Mouse (Mus musculus) frontal cortex, postnatal 14 days (tissue): ENCODE results near the gene Fbxw8.

Experiments
- DNase-seq, 2 experiments: peaks; one replicate each; pipeline ENCODE4 v3.0.0; 2022; ENCODE audit warnings: low spot score in 2 of 2

Gene Fbxw8

DNA sequence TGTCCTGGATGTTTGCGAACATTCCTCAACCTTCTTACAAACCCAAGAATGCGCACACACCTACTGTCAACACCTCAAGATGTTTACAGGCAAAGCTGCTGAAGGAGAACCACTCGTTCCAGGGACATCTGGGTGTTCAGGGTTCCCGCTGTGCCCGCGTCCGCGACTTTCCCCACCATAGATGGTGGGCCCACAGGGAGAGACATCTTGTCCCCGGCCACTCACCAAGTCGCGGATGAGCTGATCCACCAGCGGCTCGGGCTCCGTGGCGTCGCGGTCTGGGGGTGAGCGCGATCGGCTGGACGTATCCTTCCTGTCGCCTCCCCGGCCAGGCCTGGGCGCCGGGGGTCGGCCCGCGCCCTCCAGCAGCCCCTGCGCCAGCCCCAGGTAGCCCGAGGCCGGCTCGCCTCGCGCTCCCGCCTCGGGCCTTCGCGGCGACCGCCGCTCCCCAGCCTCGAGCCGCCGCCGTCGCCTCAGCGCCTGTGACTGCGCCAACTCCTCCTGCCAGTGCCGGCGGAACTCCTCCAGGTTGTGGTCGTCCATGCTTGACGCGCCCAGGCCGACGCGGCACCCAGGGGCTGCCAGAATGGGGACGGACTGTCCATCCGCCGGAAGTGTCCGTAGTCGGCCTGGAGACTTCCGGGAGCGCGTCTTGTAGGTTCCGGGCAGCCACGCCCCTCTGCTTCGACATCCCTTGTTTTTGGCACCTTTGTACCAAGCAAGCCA lies at the start of gene Fbxw8:
TSS of gene Fbxw8 (minus strand) at position 626 of the 726 bp plus-strand sequence.
- peak; percentile 72 to 80 for DNase-seq

GRCm38 (mm10) chr5:118204675-118205440 lies 49.6 kb upstream of the Fbxw8 start:
- no peak for DNase-seq

DNA sequence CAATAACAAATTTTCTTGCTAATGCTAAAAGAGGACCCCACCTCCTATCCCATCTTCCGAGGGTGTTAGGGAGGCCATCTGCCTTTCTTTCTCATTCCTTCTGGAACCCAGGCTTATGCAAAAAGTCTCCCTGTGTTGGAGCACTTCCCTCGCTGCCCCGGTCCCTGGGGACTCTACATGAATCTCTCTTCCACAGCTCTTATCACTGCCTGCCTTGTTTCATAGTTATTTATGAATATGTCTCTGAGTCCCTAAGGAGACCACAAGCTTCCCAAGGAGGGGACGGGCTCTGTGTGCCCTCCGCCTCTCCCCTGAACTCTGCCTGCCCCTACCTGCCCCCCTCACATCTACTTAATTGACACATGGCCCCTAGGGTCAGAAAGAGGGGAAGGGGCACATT lies 44.4 kb upstream of the Fbxw8 start:
- DNase-seq, result no peak

DNA sequence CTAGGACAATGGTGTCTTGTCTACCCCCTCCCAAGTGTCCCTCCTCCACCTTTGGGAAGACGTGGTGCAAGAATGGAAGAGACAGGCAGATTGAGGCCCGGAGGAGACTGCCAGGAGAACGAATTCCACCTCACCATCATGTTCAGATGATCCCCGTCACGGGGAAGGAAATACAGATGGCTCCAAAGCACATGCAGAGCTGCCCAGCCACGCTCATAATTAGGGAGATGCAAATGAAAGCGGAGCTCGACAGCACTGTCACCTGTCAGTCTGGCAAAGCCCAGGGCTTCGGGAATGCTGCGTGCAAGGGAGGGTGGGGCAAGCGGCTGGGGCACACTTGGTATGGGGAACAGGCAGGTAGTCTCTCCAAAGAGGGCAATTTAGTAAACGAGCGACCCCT lies 42.2 kb upstream of the Fbxw8 start:
- DNase-seq, result no peak

DNA sequence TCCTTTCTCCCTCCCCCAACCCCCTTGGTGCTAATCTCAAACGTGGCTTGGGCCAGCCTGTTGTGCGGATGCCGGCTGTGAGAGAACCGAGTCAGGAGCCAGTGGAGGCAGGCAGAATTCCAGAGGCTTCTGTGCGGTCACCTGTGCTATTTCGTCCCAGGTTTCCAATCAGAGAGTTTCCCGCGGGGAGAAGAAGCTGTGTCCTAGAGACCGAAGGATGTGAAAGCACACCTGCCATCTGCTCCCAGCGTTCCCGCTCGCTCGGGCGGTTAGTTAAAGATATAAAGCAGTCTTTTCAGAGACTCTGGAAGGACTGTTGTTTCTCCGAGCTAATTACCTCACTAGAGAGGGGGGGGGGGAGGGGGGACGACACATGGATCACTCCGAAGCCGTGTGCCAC lies 37.0 kb upstream of the Fbxw8 start:
- DNase-seq, result no peak

- no peak for DNase-seq
Observed at GRCm38 (mm10) chr5:118190491-118190890, 35.2 kb upstream of the Fbxw8 start.

- DNase-seq, result no peak
Observed at GRCm38 (mm10) chr5:118188356-118188755, 33.1 kb upstream of the Fbxw8 start.

DNA sequence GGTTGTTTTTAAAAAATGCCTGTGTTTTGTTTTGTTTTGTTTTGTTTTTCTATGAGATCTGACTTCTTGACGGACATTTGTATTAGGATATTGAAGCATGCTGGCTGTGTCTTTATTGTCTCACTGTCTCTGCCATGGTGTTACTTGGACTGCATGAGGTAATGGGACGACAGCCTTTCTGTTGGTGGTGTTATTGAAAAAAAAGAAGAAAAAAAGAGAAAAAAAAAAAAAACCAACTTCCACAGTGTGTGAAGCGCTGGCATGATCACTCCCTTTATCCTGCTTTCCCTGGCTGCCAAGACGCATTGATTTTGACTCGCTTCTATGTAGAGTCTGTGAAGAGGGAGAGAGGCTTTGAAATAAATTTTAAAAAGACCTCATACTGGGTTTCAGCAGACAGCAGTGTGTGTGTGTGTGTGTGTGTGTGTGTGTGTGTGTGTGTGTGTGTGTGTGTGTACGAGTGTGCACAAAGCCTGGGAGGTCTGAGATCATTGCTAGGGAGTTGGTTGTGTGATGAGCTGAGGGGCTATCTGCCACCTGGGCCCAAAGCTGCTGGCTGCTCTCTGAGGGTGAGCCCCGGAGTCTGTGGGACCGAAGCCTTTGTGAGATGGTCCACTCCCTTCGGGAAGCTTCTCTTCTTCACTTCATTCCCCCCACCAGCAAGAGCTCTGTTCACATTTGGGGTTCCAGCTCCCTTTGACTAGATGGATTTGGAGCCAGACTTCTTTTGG lies 31.8 kb upstream of the Fbxw8 start:
- DNase-seq, result no peak

GRCm38 (mm10) chr5:118177640-118178039 lies 22.4 kb upstream of the Fbxw8 start:
- DNase-seq, result no peak

DNA sequence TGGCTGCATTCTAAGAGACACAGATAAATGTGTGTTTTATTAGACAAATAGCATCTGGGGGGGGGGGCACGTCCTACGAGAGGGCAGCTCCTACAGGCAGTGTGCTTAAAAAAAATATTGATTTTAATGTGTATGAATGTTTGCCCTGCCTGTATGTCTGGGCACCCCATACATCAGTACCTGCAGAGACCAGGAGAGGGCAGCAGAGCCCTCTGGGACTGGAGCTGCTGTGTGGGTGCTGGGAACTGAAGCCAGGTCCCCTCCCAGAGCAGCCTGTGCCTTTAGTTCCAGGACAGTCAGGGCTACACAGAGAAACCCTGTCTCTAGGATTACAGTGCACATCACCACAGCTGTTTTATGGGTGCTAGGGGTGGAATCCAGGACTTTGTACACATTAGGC lies 19.9 kb upstream of the Fbxw8 start:
- DNase-seq, result no peak

GRCm38 (mm10) chr5:118174310-118175009 lies 19.2 kb upstream of the Fbxw8 start:
- no peak for DNase-seq

DNA sequence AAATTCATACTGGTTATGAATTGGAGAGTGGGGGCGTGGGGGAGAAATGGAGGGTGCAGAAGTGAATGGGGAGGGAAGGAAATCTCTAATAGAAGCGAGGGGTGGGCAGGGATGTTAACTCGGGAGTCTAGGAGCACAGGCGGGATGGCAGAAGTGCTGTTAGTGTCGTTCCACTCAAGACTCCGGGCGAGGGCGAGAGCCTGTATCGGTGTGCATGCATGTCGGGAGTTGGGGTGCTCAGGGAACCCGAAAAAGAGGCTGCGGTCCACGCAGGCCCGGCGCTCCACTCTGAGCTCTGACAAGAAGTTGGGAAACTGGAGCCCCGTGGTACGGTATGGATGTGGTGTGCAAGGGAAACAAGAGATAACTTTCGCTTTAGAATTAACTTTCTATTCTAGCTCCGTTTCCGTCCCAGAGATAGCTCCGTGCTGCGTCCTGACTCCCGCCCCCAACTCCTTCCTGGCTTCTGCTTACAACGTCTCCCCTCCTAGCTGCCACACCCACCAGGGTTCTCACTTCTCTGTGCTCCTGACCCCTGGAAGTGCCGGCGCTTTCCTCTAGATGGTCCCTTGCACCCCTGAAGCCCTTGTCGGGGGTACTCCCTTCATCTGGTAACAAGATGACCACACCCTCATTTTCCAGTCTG lies 16.9 kb upstream of the Fbxw8 start:
- DNase-seq, result no peak

GRCm38 (mm10) chr5:118171665-118172064 lies 16.4 kb upstream of the Fbxw8 start:
- no peak for DNase-seq

DNA sequence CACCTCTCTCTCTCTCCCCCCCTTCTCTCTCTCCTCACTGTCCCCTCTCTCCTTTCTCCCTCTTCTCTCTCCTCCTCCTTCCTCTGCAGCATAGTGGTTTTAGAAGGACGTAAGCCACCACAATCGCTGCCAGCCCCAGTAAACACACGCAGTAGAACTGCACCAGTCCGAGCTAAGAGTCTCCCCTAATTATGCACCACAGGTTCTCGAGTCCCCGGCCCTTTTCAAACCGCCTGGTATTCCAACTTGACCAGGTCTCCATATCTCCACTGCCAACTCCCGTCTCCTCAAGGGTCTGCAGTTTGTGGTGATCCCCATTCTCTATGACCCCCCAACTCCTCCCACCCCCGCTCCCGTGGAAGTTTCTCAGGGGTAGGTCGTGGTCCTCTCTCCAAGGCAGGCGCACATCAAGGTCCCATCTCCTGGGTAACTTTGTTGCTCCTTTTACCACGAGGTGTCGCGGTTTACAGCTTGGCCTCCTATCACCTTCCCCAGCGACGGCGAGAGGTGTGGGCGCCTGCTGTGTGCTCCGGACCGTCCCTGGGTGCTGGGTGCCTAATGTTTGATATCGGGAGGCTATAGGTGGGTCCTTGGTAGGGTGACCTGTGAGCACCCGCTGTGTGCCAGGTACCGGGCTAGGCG lies 15.7 kb upstream of the Fbxw8 start:
- no peak for DNase-seq

DNA sequence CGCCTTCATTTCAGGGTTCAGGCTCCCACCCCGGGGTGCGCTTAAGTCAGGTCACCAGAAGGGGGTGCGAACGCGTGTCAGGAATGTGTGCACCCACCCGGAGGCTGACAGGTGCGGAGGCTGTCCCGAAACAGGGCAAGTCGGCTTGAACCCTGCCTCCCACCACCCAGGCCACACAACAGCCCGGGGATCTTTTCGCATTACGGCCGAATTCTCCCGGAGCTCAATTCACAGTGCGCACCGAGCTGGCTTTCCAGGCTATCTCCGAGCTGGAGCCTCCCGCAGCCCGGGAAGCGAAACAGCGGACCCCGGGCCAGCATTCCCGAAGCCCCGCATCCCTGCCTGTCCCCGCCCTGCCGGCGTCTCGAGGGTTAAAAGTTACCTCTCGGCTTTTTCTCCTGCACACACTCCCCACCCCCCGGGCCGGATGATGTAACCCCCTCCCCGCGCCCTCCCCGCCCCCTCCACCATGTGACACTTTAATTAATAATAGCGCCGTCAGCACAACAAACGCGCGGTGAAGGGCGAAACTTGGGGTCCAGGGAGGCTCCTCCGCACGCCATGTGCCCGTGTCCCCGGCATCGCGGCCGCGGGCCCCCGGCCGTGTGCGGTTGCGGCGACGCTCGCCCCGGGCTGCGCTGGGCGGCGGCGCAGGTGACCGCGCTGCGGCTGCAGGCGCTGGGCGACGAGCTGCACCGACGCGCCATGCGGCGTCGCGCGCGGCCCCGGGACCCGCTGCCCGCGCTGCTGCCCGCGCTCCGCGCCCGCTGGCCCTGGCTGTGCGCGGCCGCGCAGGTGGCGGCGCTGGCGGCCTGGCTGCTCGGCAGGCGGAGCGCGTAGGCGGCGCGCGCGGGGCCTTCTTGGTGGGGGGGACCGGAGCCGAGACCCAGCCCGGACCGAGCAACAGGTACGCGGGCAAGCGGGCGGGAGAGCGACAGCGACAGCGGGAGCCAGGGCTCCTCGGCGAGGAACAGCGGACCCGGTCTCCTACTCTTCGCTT lies 14.3 kb upstream of the Fbxw8 start:
- no peak for DNase-seq

GRCm38 (mm10) chr5:118167561-118167995 lies 12.3 kb upstream of the Fbxw8 start:
- DNase-seq, result no peak

- no peak for DNase-seq
Observed at GRCm38 (mm10) chr5:118165462-118165861, 10.2 kb upstream of the Fbxw8 start.

DNA sequence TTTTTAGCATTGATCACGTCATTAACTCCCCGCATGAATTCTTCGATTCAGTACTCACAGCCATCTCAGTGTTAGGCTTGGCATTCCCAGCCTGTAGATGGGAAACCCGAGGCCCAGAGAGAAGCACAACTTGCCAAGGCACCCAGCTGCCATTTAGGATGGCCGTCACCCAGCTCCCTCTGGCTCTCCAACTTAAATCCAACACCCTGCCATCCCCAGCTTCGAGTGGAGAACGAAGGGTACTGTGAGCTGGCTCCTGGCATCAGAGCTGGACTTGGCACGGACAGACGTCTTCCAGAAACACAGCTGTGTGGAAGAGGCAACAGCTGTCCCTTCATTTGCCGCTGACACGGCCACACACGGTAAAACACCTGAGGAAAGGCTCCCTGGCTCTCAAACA lies 9.3 kb upstream of the Fbxw8 start, which contains the start of gene Hrk:
TSS of gene Hrk (plus strand) at position 68 of the 400 bp plus-strand sequence.
- no peak for DNase-seq

DNA sequence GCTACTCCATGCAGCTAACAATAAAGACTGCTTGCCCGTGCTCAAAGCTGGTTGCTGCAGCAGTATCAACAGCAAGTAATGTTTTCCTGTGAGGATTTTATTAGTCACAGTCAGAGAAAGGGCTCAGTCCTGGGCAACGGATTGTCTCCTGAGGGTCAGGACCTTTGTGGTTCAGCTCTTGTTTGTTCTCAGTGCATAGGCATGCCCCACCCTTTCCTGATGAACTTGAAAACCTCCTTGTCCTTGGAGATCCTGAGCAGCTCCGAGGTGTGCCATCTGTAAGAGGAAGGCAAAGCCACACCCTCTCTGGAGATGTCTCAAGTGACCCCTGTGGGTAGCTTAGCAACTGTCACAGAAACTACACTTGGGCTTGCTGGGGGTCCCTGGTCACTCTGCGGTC lies 5.4 kb upstream of the Fbxw8 start:
- no peak for DNase-seq

- no peak for DNase-seq
Observed at GRCm38 (mm10) chr5:118156976-118157375, 1.7 kb upstream of the Fbxw8 start.
